In genomic region chr12:98307179-98307915, GRCm38 (mm10) we compare ENCODE assay signal across 22 mouse cellular contexts. TPM values are rescaled to one million over a fixed set of nuclear protein-coding genes. Genes with fewer than 3 reads are reported as not detected.
DNase-seq lines count a peak whose midpoint lies in the region; ATAC-seq and TF ChIP-seq lines count a peak whose summit lies in the region.
"Had no signal": no experiment of that assay in that cellular context is flagged by ENCODE, and none has a peak within 500 bp of the region (broad histone marks: within the 10 kb centered on the region; RNA-seq: fewer than 3 reads in every experiment).

No protein-coding gene starts in this region.

- no peak for ATAC-seq in megakaryocyte progenitor cell, adult 5-6 weeks (replicated peaks; ENCODE audit: poor library complexity)
- ATAC-seq: liver, embryonic 12.5 days had no signal

- peak in 1 of 2 experiments; percentile 23 for DNase-seq in layer of hippocampus, adult 2 months (ENCODE audit: low spot score in 2 of 2)
- no peak for DNase-seq in layer of hippocampus, adult 9-10 months (ENCODE audit: low spot score)
- DNase-seq in brain, adult 2 months (ENCODE audit: low read depth, low spot score) = peak; percentile 98
- peak; percentile 89 for DNase-seq in cerebellum, adult 11-12 months
- DNase-seq in cerebellum, postnatal 14 days = peak; percentile 70 to 84
- DNase-seq in urinary bladder, adult 2 months (ENCODE audit: low spot score) = no peak
- DNase-seq: gastrocnemius, postnatal 10 days; heart, adult 18-20 months; heart, postnatal 36 days; kidney, adult 9 months; kidney, postnatal 4 days; lung, embryonic 14.5 days; lung, postnatal 4 days; thymus, adult 18-20 months had no signal

- no peak overlapping the region for H3K4me3 ChIP-seq in layer of hippocampus, adult 2 months
- H3K4me3 ChIP-seq: embryonic facial prominence, embryonic 15.5 days; forebrain, embryonic 10.5 days; limb, embryonic 12.5 days; liver, embryonic 12.5 days; midbrain, embryonic 10.5 days had no signal

- TF ChIP-seq CTCF in layer of hippocampus, adult 2 months (conservative IDR thresholded peaks at IDR 0.05) = no peak

- peak overlapping the region; percentile 28; the same call in 1 of the 2 replicates for H3K27ac ChIP-seq in layer of hippocampus, adult 2 months
- H3K27ac ChIP-seq: embryonic facial prominence, embryonic 15.5 days; forebrain, embryonic 10.5 days; hindbrain, embryonic 14.5 days; limb, embryonic 12.5 days; liver, embryonic 12.5 days; midbrain, embryonic 10.5 days had no signal

RNA-seq across cellular contexts. Expression of gene Gpr65, which starts 38.9 kb away (rescaled TPM):
- not detected for total RNA-seq in layer of hippocampus, adult 2 months (2021)
- polyA plus RNA-seq in urinary bladder, adult 2 months (2012; rRNA removed) = 2.1 and 2.3 TPM in 2 replicates
- 35.7 and 36.4 TPM in 2 replicates for total RNA-seq in megakaryocyte progenitor cell, adult 5-6 weeks (2015)
- 42.2 and 42.5 TPM in 2 replicates for total RNA-seq in megakaryocyte progenitor cell, adult 5-6 weeks (2017)
- polyA plus RNA-seq: C2C12 had no signal

RNA-seq across cellular contexts. Expression of gene Galc, which starts 48.1 kb away (rescaled TPM):
- total RNA-seq in layer of hippocampus, adult 2 months (2021) = 10 to 100 TPM; 24.9 to 27.5 TPM
- 10.2 and 11.8 TPM in 2 replicates for polyA plus RNA-seq in urinary bladder, adult 2 months (2012; rRNA removed)
- total RNA-seq in megakaryocyte progenitor cell, adult 5-6 weeks (2015) = 16.6 and 20.1 TPM in 2 replicates
- total RNA-seq in megakaryocyte progenitor cell, adult 5-6 weeks (2017) = 6.0 and 9.9 TPM in 2 replicates

Comparison
In these comparisons a context has a peak if more than half of its experiments do, and no peak if none do; other contexts are left out.
1. DNase-seq: peak in brain, adult 2 months (single experiment), cerebellum, adult 11-12 months (single experiment) and cerebellum, postnatal 14 days (2 of 2); none in layer of hippocampus, adult 9-10 months (single experiment) and urinary bladder, adult 2 months (single experiment).
2. RNA of gene Gpr65, which starts 38.9 kb away (total RNA-seq): 35.7 to 42.5 TPM in megakaryocyte progenitor cell, adult 5-6 weeks; not detected in layer of hippocampus, adult 2 months; every median in the first group is over 10 times any median in the second.